Mouse (Mus musculus) liver, postnatal 0 days (tissue): ENCODE data around the gene Ptpn23. TPM values are rescaled to one million over a fixed set of nuclear protein-coding genes. Genes with fewer than 3 reads are reported as not detected.

Source experiments
- ATAC-seq: fragments of 200-750 bp; cut with Nextera tagmentation; 2 replicates; pipeline ENCODE4 v1.8.0; 2017; ENCODE audit warnings: mild to moderate bottlenecking, moderate library complexity
- DNase-seq: peaks from one replicate; pipeline ENCODE4 v3.0.0-alpha.2; 2016
- H3K27ac ChIP-seq: fragments of 300-500 bp; sonication (generic); 2 replicates; pipeline ENCODE4 v1.5.1; 2014; ENCODE audit warnings: antibody characterized with exemption, moderate library complexity, mild to moderate bottlenecking, low read depth
- H3K27me3 ChIP-seq: fragments of 300-500 bp; sonication (generic); 2 replicates; pipeline ENCODE4 v1.6.1; 2014; ENCODE audit warnings: low read length, control low read depth, mixed read lengths; ENCODE audit not compliant: insufficient read depth
- H3K36me3 ChIP-seq: fragments of 300-500 bp; sonication (generic); replicated peaks from 2 replicates; pipeline ENCODE4 v1.6.1; 2014; ENCODE audit warnings: mild to moderate bottlenecking, control low read depth, low read length, moderate library complexity, mixed read lengths; ENCODE audit not compliant: insufficient read depth
- H3K4me1 ChIP-seq: fragments of 300-500 bp; sonication (generic); 2 replicates; pipeline ENCODE4 v1.6.1; 2014; ENCODE audit warnings: antibody characterized with exemption, mild to moderate bottlenecking, control low read depth; ENCODE audit not compliant: insufficient read depth
- H3K4me2 ChIP-seq: fragments of 300-500 bp; sonication (generic); 2 replicates; pipeline ENCODE4 v1.6.1; 2014; ENCODE audit warnings: low read depth, mild to moderate bottlenecking, low read length, moderate library complexity, mixed read lengths
- H3K4me3 ChIP-seq: fragments of 300-500 bp; sonication (generic); 2 replicates; pipeline ENCODE4 v1.5.1; 2014; ENCODE audit warnings: low read depth, low read length
- H3K9ac ChIP-seq: fragments of 300-500 bp; sonication (generic); replicated peaks from 2 replicates; pipeline ENCODE4 v1.6.1; 2014; ENCODE audit warnings: mild to moderate bottlenecking, moderate library complexity
- H3K9me3 ChIP-seq: fragments of 300-500 bp; sonication (generic); 2 replicates; pipeline ENCODE4 v1.6.1; 2016; ENCODE audit warnings: mild to moderate bottlenecking, control low read depth, low read length, mixed read lengths
- CTCF ChIP-seq: sonication (generic); IDR thresholded peaks from 2 replicates; pipeline ENCODE4 v1.5.1; 2016; ENCODE audit warnings: antibody characterized with exemption, low read depth
- EP300 ChIP-seq: IDR thresholded peaks from 2 replicates; pipeline ENCODE4 v1.6.1; 2016; ENCODE audit warnings: antibody characterized with exemption, low read depth, mild to moderate bottlenecking
- WGBS: fragments of 180-500 bp; shearing (Covaris S2); extraction: QIAGEN DNeasy Blood & Tissue Kit; methylation state at CpG from one replicate; pipeline ENCODE4 v1.1.7; 2014; ENCODE audit not compliant: insufficient replicate concordance; 5-methylcytosine and 5-hydroxymethylcytosine counted together
- polyA plus RNA-seq: library from polyadenylated mRNA; unstranded; fragments of >200 nt; fragmentation: Nextera tagmentation; extraction: Ambion mirVana; gene quantifications from 2 replicates; pipeline ENCODE4 v1.2.1, GENCODE M21; 2015

The Ptpn23 gene
- polyA plus RNA-seq, 1 experiment from 2014 or later: 3.3 TPM

GRCm38 (mm10) chr9:110375668-110376067, 32.3 kb downstream of the Ptpn23 start:
- Histone ChIP-seq H3K9ac (no peak overlapping the region), H3K9me3 (no peaks in the 10 kb centered on the region), H3K27me3 (no peaks in the 10 kb centered on the region), H3K4me1 (no peaks in the 10 kb centered on the region), H3K36me3 (peaks cover 42% of the 10 kb centered on the region), H3K27ac (no peak overlapping the region), H3K4me2 (no peak overlapping the region), H3K4me3 (no peak overlapping the region)
- 84% methylated on average over 3 of the region's 3 CpGs for WGBS
- TF ChIP-seq EP300 (no peak), CTCF (no peak)
- ATAC-seq (no peak), DNase-seq (no peak)

- no peaks in the 10 kb centered on the region for H3K9me3 ChIP-seq
- TF ChIP-seq CTCF: no peak
- TF ChIP-seq EP300: no peak
- 91% methylated on average over 13 of the region's 13 CpGs for WGBS
- no peaks in the 10 kb centered on the region for H3K27me3 ChIP-seq
- no peak overlapping the region for H3K9ac ChIP-seq
- H3K36me3 ChIP-seq: peaks cover 40% of the 10 kb centered on the region
- ATAC-seq: no peak
- H3K4me2 ChIP-seq: no peak overlapping the region
- no peak overlapping the region for H3K27ac ChIP-seq
- DNase-seq: no peak
- H3K4me3 ChIP-seq: no peak overlapping the region
- H3K4me1 ChIP-seq: no peaks in the 10 kb centered on the region
Observed at GRCm38 (mm10) chr9:110373871-110374270, 34.1 kb downstream of the Ptpn23 start.

- WGBS: 79% methylated on average over 3 of the region's 3 CpGs
- TF ChIP-seq EP300 (no peak), CTCF (no peak)
- H3K4me3 ChIP-seq: no peak overlapping the region
- no peak overlapping the region for H3K4me2 ChIP-seq
- ATAC-seq (no peak), DNase-seq (no peak)
- no peak overlapping the region for H3K27ac ChIP-seq
- no peaks in the 10 kb centered on the region for H3K27me3 ChIP-seq
- H3K4me1 ChIP-seq: no peaks in the 10 kb centered on the region
- peaks cover 39% of the 10 kb centered on the region for H3K36me3 ChIP-seq
- H3K9ac ChIP-seq: no peak overlapping the region
- H3K9me3 ChIP-seq: no peaks in the 10 kb centered on the region
Observed at GRCm38 (mm10) chr9:110369860-110370259, 38.2 kb downstream of the Ptpn23 start.

- no peak for ATAC-seq
- peaks cover 33% of the 10 kb centered on the region for H3K36me3 ChIP-seq
Observed at GRCm38 (mm10) chr9:110366746-110367145, 41.3 kb downstream of the Ptpn23 start.

GRCm38 (mm10) chr9:110362337-110362736, 45.7 kb downstream of the Ptpn23 start:
- no peak for TF ChIP-seq CTCF
- DNase-seq (peak; percentile 59), ATAC-seq (peak; percentile 85)
- Histone ChIP-seq H3K9me3 (no peaks in the 10 kb centered on the region), H3K36me3 (peaks cover 20% of the 10 kb centered on the region), H3K27me3 (no peaks in the 10 kb centered on the region), H3K4me1 (peaks cover 4% of the 10 kb centered on the region; the same call in 1 of the 2 replicates), H3K4me2 (no peak overlapping the region), H3K27ac (peak overlapping the region; percentile 55), H3K4me3 (no peak overlapping the region), H3K9ac (no peak overlapping the region)
- WGBS: 72% methylated on average over 10 of the region's 10 CpGs

More at GRCm38 (mm10) chr9:110366746-110367145, 41.3 kb downstream of the Ptpn23 start:
- DNase-seq: no peak
- no peak overlapping the region for H3K9ac ChIP-seq
- no peaks in the 10 kb centered on the region for H3K9me3 ChIP-seq
- no peak overlapping the region for H3K27ac ChIP-seq
- 65% methylated on average over 5 of the region's 5 CpGs for WGBS
- no peaks in the 10 kb centered on the region for H3K27me3 ChIP-seq
- TF ChIP-seq EP300 (no peak), CTCF (no peak)
- H3K4me3 ChIP-seq: no peak overlapping the region
- H3K4me2 ChIP-seq: no peak overlapping the region
- H3K4me1 ChIP-seq: no peaks in the 10 kb centered on the region

- no peak overlapping the region for H3K9ac ChIP-seq
Observed at GRCm38 (mm10) chr9:110361299-110361698, 46.7 kb downstream of the Ptpn23 start.

GRCm38 (mm10) chr9:110358341-110358740, 49.7 kb downstream of the Ptpn23 start:
- 41% methylated on average over 2 of the region's 2 CpGs for WGBS
- Histone ChIP-seq H3K27ac (peak overlapping the region; percentile 83), H3K36me3 (peaks cover 16% of the 10 kb centered on the region), H3K4me3 (no peak overlapping the region), H3K4me1 (peaks cover 8% of the 10 kb centered on the region; the same call in 1 of the 2 replicates), H3K27me3 (no peaks in the 10 kb centered on the region), H3K9me3 (no peaks in the 10 kb centered on the region), H3K4me2 (no peak overlapping the region), H3K9ac (no peak overlapping the region)
- peak; percentile 82 for ATAC-seq
- TF ChIP-seq CTCF: no peak
- TF ChIP-seq EP300: no peak
- no peak for DNase-seq

More at GRCm38 (mm10) chr9:110361299-110361698, 46.7 kb downstream of the Ptpn23 start:
- no peak for TF ChIP-seq EP300
- H3K4me2 ChIP-seq: no peak overlapping the region
- H3K27ac ChIP-seq: peak overlapping the region; percentile 55
- peaks cover 22% of the 10 kb centered on the region for H3K36me3 ChIP-seq
- no peaks in the 10 kb centered on the region for H3K9me3 ChIP-seq
- DNase-seq (no peak), ATAC-seq (no peak)
- WGBS: 52% methylated on average over 12 of the region's 12 CpGs
- H3K4me1 ChIP-seq: peaks cover 4% of the 10 kb centered on the region; the same call in 1 of the 2 replicates
- H3K4me3 ChIP-seq: no peak overlapping the region
- no peaks in the 10 kb centered on the region for H3K27me3 ChIP-seq
